Mouse (Mus musculus): ENCODE data around the gene D430041D05Rik.

The D430041D05Rik gene

DNA sequence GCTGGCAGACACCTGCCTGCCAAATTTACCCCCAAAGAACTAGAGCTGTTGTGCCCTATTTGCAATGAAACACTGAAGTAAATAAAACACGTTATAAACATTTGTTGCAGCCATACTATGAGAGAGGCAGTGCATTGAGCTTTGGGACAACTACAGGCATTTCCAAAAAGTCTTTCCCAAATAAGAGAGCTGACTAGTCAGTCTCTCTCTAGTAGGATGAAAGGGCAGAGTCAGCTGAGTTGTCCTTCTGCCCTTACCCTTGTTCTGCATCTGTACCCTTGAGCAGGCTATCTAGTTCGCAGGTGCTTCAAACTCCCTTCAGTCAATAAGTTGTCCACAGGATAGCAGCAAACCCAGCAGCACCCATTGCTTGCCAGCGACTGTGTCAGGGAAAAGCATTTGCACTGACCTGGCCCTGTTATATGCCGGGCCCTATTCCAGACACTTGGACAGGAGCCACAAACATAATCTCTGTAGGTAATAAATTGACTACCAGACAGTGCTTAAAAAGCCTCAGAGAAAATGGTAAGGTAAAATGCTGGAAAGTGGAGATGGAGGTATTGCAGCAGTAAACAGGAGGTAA is at the start of gene D430041D05Rik:
Gene D430041D05Rik (minus strand): TSS at position 51 of the 583 bp plus-strand sequence.
- DNase-seq (ENCODE audit: low spot score): no peak

- no peak for DNase-seq (ENCODE audit: low spot score)
Measured at GRCm38 (mm10) chr2:104460021-104460420, 49.2 kb upstream of the D430041D05Rik start.

GRCm38 (mm10) chr2:104458569-104459332 is 47.9 kb upstream of the D430041D05Rik start:
- no peak for DNase-seq (ENCODE audit: low spot score)

- DNase-seq (ENCODE audit: low spot score): no peak
Measured at GRCm38 (mm10) chr2:104457106-104457505, 46.3 kb upstream of the D430041D05Rik start.

- DNase-seq (ENCODE audit: low spot score): no peak
Measured at GRCm38 (mm10) chr2:104450685-104451084, 39.9 kb upstream of the D430041D05Rik start.

GRCm38 (mm10) chr2:104449191-104449590 is 38.4 kb upstream of the D430041D05Rik start:
- no peak for DNase-seq (ENCODE audit: low spot score)

- no peak for DNase-seq (ENCODE audit: low spot score)
Measured at GRCm38 (mm10) chr2:104448201-104448600, 37.4 kb upstream of the D430041D05Rik start.

DNA sequence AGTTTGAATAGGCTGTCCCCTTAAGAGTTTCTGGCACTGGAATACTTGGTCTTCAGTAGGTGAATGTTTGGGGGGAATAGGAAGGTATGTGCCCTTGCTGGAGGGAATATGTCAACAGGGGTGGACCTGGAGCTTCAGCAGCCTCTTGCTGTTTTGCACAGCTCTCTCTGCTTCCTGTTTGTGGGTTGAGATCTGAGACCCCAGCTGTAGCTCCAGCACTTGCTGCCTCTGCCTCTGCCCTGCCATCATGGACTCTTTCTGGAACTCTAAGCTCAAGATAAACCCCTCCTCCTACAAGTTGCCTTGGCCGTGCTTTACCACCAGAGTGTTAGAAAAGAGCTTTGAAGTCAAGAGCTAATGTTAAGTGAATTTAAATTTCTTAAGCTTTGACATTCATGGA is 35.2 kb upstream of the D430041D05Rik start:
- DNase-seq (ENCODE audit: low spot score): no peak

GRCm38 (mm10) chr2:104444776-104445175 is 34.0 kb upstream of the D430041D05Rik start:
- peak; percentile 2 for DNase-seq (ENCODE audit: low spot score)

DNA sequence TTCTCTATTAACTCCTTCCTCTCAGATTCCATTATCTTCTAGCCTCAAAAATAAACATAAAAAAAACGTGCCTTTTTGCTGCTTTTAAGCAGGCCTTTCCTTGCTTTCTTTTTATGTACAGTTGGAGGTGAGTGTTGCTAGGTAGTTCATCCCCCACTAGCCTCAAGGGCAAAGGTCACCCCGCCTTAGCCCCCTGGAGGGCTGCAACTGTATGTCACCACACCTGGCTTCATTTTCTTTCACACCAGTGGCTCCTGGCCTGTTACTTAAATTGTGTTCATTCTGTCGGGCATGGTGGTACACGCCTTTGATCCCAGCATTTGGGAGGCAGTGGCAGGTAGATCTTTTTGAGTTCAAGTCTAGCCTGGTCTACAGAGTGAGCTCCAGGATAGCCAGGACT is 31.5 kb upstream of the D430041D05Rik start:
- no peak for DNase-seq (ENCODE audit: low spot score)

- no peak for DNase-seq (ENCODE audit: low spot score)
Measured at GRCm38 (mm10) chr2:104436226-104436625, 25.4 kb upstream of the D430041D05Rik start.

- DNase-seq (ENCODE audit: low spot score): no peak
Measured at GRCm38 (mm10) chr2:104431067-104431466, 20.3 kb upstream of the D430041D05Rik start.

GRCm38 (mm10) chr2:104430566-104430965 is 19.8 kb upstream of the D430041D05Rik start:
- DNase-seq (ENCODE audit: low spot score): no peak

- no peak for DNase-seq (ENCODE audit: low spot score)
Measured at GRCm38 (mm10) chr2:104426112-104426511, 15.3 kb upstream of the D430041D05Rik start.

DNA sequence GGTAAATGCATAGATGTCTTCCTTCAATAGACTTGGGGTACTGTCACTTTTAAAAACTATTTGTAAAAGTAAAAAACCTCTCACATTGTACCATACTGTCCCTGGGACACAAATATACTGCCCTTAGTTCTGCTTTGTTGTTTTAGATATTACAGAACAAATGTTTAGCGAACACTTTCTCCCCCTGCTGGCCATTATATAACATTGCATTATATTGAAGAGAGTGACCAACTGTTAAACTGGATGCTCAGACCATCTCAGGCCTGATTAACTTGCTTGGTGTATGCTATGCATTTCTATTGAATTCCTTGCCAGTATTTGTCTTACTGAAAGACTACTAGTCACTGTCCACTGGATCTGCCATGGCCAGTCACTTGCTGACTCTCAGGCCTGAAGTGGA is 11.4 kb upstream of the D430041D05Rik start:
- no peak for DNase-seq (ENCODE audit: low spot score)

- no peak for DNase-seq (ENCODE audit: low spot score)
Measured at GRCm38 (mm10) chr2:104420805-104421204, 10.0 kb upstream of the D430041D05Rik start.

DNA sequence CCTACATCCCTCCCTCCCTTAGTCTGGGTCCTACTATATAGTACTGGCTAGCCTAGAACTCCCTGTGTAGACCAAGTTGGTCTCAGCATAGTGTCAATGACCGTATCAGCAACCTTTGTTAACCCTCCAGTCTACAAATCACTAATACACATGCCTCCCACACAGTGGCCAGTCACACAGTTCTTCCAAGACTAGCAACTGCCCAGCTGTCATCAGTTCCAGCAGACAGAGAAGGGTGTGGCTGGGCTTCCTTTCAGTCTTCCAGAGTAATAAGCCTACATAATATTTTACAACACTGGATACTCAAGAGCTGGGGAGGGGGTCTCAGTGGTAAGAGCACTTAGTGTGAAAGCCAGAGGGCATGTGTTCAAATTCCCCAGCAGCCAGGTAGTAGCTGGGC is 9.2 kb upstream of the D430041D05Rik start:
- no peak for DNase-seq (ENCODE audit: low spot score)

GRCm38 (mm10) chr2:104419411-104419810 is 8.6 kb upstream of the D430041D05Rik start:
- no peak for DNase-seq (ENCODE audit: low spot score)

DNA sequence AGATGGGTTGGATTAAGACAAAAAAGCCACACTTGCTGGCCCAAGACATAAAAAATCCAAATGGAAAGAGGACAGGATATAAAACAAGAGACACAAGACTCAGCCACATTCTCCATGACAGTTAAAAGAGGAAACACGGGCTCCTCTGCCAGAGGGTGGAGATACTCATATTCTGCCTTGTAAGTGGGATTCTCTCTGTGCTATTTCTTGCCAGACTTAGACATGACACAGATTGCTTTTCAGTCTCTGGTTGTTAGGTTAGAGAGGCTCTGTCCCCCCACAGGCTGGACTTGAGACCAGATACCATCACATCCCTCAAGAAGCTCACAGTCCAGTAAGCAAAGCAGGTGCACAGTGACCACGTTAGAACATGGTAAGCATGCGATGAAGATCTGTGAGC is 2.2 kb upstream of the D430041D05Rik start:
- DNase-seq (ENCODE audit: low spot score): no peak

- DNase-seq (ENCODE audit: low spot score): no peak
Measured at GRCm38 (mm10) chr2:104412496-104412895, 1.7 kb upstream of the D430041D05Rik start.

- DNase-seq (ENCODE audit: low spot score): no peak
Measured at GRCm38 (mm10) chr2:104411806-104412205, 993 bp upstream of the D430041D05Rik start.

GRCm38 (mm10) chr2:104409851-104410821 is 677 bp downstream of the D430041D05Rik start:
- no peak for DNase-seq (ENCODE audit: low spot score)
